Mouse (Mus musculus): ENCODE results near the gene Igdcc3.

Igdcc3 gene

DNA sequence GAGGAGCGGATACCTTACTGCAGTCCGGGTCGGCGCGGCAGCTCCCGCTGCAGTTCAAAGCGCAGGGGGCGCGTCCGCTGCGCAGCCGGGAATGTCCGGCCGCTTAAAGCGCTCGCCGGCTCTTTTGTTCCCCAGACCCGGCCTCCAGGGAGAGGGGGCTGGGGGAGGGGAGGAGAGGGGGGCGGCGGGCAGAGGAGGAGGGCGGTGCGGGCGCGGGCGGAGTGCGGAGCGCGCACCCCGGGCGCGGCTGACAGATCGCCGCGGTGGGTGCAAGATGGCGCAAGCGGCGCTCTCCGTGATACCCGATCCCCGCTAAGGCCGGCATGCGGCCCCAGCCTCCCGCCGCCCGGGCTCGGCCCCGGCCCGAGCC is at the start of gene Igdcc3:
TSS of gene Igdcc3 (plus strand) at position 254 of the 370 bp plus-strand sequence.
- peak; percentile 27 for DNase-seq (ENCODE audit: low spot score)

DNA sequence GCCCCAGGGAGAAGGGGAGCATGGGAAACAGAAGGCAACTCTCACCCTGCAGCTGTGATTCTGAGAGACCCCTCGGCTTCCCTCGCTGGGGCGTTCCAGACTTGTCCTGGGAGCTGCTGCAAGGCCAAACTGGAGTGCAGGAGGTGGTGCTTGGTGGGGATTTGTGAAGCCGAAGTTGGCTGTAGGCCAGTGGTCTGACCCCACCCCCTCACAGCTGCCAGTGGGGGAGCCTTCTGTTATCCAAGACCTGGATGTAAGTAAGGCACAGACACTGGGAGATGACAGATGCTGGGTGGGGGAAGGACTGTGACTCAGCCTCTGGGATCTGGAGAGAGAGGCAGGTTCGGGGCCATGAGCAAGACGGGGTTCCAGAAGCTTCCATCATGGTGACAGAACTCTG is 46.8 kb upstream of the Igdcc3 start:
- peak; percentile 19 for DNase-seq (ENCODE audit: low spot score)

DNA sequence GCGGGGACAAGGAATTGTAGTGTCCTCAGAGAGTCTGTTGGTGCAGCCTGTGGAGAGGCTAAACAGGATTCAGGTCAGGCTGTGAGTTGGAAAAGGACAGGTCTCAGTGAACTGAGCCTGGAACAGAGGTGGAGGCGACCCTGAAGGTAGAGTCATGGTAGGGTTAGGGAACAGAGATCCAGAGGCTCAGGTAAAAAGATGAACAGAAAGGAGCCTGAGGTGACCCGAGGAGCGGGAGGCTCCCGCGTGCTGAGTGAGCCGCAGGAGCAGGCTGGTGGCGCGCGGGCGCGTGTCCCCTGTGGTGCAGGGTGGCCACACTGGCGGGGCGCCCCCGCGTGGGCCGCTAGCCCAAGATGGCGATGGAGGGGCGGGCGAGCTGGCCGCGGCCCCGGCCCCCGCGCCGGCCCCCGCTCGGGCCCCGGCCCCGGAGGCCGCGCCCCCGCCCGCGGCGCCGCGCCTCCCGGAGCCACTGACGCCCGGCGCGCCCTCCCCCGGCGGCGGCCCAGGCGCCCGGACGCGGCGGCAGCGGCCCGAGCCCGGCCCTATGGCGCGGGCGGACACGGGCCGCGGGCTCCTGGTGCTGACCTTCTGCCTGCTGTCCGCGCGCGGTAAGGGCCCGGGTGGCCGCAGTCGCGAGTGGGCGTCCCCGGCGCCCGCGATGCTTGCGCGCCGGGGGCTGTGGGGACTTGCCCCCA is 39.9 kb upstream of the Igdcc3 start, which contains the start of gene Igdcc4:
TSS of gene Igdcc4 (plus strand) at position 496 of the 695 bp plus-strand sequence.
- peak; percentile 29 for DNase-seq (ENCODE audit: low spot score)

DNA sequence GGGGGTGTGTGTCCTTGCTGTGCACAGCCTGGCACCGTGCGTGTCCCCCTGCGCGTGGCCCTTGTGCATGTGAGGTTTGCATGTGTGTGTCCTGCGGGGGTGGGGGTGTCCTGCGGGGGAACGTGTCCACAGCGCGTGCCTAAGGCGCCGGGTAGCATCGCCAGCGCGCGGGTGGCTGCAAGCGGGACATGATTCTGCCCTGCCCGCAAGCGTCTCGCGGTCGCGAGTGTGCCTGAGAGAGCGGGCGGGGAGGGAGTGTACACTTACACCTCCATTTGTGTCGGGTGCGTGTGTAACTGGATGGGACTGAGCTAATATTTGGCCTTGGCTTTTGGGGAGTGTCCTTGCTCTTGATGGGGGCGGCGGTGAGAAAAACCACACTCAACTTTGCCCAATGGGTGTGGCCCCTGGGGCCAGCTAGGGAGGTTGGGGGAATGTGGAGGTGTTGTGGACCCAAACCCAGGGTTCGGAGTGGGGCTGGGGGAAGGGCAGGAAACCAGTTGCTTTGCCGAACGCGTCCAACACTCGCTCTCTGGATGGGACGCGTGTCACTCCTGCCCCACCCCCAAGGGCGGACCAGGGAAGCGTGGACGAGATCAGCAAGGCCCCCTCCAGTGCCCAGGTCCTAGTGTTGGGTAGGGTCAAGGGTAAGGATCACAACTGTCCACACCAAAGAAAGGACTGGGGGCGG is 39.2 kb upstream of the Igdcc3 start:
- peak; percentile 45 for DNase-seq (ENCODE audit: low spot score)

DNA sequence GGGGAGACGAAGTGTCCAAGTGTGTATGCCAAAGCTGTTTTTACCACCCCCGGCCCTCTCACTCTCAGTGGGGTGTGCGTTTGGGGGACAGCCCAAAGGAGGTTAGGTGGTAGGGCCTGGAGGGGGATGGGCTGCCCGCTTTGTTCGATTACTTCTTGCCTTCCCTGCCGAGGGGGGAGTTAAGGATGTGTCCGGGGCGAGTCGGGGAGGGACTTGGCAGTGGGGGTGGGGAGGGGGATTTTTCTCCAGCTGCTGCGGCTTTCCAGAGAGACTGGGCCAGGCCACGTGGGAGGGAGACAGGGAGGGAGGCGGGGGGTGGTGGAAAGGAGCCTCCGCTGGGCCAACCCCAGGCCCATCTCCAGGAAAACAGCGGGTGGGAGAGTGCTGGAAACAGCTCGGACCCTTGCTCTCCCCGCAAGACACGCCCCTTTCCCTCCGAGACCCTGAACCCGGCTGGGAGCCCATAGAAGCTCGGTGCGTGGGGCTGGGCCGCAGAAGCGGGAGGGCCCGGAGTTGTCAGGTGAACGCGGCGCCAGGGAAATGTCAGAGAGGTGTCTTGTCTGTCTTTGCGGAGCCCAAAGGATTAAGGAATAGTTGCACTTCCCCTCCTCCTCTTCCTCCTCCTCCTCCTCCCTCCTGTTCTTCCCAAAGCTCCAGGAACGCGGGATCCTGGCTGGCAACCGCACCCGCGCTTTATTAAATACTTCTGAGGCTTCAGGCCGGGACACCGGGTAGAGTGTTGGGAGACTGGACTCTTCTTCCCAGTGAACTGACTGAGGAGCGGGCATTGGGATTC is 38.4 kb upstream of the Igdcc3 start:
- peak; percentile 37 for DNase-seq (ENCODE audit: low spot score)

DNA sequence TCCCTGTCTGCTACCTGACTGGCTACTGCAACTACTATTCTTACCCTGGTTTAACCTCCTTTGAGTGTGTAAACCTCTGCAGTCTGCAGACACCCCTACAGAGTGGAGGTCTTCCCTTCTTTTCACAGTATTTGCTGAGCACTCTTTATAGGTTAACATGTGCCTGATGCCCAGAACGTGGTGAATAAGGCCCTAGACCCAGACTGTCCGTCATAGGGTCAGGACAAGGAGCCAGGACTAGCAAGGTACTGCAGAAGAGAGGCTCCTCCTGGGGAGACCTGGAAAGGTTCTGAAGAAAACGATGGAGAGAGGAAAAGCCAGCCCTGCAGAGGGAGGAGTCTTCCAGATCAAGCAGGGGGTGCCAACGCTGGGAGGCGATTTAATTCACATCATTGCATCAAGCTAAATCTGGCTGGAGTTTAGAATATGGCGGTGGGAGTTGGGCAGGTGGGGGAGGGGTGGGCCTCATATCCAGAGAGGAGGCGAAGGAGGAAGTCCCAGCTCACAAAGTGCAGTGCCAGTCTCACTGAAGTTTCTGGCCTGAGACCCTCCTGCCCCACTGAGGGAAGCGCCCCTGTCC is 37.7 kb upstream of the Igdcc3 start:
- no peak for DNase-seq (ENCODE audit: low spot score)

DNA sequence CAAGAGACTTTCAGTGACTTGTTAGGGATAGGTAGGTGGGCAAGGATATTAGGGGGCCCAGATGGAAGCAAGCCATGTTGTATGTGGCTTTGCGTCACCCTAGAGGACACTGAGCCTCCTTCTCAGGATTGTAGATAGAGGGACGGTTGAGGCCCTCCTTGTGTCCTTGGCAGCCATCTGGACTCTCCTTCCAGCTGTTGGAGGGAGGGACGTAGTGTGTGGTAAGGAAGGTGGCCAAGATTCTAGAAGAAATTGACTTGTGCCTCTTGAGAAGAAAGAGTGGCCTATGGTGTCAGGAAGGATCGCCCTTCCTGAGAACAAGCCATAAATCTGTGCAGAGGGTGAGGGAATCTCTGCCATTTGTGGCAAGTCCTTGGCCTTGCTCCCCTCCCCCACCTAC is 34.2 kb upstream of the Igdcc3 start:
- DNase-seq (ENCODE audit: low spot score), result no peak

DNA sequence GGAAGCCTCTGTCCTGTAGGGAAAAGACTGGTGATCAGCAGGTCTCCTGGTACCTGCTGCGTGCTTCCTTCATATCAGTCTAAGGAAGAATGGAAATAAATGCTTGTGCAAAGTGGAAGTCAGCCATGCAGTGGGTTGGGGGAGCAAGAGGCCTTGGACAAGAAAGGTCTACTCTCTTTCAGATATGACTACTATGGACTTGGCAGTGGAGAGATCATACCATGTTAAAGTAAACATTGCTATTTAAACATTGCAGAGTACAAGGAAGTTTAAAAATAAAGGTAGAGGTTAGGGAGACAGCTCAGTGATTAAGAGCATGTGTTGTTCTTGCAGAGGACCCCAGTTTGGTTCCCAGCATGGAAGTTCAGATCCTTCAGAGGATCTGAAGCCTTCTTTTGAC is 33.1 kb upstream of the Igdcc3 start:
- no peak for DNase-seq (ENCODE audit: low spot score)

DNA sequence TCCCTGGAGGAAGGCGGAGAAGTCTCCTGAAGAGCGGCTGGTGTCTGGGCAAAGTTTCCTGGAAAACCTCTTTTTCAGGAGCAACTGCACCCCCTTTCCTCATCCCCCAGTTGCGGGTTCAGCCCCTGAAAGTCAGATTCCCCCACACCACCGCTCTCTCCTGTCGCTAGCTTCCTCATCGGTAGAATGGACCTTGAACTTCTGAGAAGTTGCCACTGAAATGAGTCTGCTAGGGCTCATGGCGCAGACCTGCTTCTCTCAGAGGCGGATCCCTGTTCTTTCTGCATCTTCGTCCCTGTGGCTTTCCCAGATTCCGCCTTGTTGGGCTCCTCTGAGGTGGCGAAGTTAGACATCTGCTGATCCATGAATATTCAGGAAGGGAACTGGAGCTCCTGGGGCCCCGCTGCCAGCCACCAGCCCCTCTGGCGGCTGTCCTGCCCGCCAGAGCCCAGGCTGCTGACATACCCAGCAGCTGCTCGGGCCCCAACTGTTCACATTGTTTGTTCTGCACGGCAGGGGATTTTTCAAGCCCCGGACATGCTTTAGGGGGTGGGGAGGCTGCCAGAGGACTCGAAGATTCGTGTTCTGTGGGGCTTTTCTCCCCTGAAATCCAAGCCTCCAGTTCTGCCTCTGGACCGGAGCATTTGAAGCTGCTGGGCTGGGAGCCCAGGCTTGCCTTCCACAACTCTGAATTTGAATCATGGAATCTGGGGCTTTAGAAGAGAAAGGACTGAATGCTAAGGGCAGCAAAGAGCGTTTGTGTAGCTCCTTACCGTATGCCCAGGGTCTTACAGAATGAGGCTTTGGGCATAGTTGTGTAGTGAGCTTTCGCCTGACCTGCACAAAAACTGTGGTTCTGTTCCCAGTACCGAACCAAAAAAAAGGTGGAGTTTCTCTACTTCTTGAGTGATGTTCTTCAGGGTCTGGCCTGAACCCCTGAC is 31.6 kb upstream of the Igdcc3 start:
- no peak for DNase-seq (ENCODE audit: low spot score)

DNA sequence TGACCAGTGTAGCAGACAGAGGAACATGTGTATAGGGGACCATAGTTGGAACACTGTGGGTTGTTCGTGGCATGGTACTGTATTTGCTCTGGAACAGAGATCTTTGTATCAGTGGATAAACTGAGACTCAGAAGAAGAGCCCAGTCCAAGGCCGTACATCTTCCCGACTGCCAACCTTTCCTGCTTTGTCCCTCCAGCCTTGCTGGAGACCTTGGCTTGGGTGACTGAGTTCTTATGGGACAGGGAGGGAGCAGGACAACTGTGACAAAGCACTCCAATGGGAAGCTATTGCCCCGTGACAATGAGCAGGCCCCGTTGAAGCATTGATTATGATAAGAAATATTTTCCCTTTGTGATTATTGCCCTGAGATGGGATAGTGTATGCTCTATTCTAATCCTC is 29.3 kb upstream of the Igdcc3 start:
- no peak for DNase-seq (ENCODE audit: low spot score)

DNA sequence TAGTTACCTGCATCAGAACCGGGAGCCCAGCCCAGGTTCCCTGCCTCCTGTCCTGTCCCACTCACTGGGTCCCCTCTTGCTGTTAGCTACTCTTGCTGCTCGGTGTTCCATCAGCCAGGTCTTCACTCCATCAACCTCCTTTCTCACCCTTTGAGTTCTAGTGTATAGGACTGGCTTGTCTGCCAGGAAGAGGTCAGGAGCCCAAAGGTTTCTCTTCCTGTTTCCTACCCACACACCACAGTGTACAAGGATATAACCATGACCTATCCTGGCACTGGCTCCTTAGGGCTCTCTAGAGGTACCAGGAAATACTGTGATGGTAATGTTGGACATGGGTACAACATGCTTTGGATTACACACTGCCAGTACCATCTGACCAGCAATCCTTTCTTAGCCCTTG is 27.3 kb upstream of the Igdcc3 start:
- no peak for DNase-seq (ENCODE audit: low spot score)

DNA sequence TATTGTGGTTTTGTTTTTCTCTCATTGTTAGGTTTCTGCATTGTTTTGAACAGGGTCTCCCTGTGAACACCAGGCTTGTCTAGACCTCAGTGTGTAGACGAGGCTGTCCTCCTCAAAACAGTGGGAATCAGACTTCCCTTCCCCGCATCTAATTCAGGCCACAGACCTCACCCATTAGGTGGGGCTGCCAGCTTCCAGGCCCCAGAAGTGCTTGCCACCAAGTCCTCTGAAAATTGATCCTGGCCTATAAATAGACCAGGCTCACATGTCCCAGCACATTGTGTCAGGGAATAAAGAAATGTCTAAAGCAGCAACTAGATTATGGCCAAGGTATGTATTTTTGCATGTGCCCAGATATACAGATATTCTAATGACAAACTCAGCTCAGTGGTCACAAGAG is 25.1 kb upstream of the Igdcc3 start:
- no peak for DNase-seq (ENCODE audit: low spot score)

DNA sequence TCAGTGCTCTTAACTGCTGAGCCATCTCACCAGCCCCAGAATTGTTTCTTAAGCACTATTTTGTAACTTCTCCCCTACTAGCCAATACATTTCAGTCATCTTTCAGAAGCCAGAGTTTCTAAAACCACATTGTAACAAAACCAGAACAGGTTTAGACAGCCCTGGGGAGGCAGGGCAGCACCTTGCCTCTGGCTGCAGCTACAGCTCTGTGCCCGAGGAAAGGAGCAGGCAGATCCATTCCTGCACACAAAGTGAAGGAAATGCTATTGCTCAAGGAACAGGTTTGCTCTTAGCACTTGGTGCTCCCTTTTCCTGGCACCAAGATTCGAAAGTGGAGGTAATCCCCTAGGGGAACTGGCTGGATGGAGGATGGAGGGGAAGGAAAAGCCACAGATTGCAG is 23.5 kb upstream of the Igdcc3 start:
- no peak for DNase-seq (ENCODE audit: low spot score)

DNA sequence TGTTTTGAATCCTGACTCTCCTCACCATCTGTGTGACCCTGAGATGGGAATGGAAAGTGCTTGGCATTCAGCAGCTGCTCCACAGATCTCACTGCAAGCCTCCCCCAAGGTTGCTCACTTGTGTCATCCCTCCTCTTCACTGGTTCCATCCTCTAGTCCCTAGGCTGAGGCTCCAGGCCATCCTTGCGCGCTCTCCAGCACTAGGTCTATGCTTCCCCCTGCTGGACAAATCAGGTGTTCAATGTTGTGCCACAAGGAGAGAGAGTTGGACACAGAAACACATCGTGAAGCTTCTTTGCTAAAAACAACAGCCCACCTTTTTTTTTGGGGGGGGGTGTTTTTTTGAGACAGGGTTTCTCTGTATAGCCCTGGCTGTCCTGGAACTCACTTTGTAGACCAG is 20.1 kb upstream of the Igdcc3 start:
- peak; percentile 68 for DNase-seq (ENCODE audit: low spot score)

DNA sequence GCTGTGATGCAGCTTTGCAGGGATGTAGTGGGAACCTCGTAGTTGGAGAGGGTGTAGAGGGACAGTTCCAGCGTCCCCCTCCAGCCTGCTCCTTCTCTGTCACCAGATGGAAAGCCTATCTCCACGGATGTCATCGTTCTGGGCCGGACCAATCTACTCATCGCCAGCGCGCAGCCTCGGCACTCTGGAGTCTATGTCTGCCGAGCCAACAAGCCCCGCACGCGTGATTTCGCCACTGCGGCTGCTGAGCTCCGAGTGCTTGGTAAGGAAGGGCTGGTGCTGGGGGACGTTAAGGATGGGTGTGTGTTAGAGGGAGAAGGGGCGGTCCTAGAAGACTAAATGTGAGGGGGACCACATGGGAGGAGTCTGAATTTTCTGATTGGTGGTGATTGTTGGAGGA is 18.4 kb upstream of the Igdcc3 start:
- no peak for DNase-seq (ENCODE audit: low spot score)

DNA sequence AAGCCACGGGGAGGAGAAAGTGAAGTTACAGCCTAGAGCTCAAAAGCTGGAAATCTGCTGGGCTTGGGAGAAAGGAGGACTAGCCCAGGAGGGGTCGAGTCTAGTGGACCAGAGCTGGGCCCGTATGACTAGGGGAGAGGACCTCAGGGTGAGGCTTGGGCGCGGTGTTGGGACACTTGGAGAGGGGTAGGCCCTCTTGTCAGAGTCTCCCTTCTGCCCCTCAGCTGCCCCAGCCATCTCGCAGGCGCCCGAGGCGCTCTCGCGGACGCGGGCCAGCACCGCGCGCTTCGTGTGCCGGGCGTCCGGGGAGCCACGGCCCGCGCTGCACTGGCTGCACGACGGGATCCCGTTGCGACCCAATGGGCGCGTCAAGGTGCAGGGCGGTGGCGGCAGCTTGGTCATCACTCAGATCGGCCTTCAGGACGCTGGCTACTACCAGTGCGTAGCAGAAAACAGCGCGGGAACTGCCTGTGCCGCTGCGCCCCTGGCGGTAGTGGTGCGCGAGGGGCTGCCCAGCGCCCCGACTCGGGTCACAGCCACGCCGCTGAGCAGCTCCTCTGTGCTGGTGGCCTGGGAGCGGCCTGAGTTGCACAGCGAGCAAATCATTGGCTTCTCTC is 17.3 kb upstream of the Igdcc3 start:
- no peak for DNase-seq (ENCODE audit: low spot score)

DNA sequence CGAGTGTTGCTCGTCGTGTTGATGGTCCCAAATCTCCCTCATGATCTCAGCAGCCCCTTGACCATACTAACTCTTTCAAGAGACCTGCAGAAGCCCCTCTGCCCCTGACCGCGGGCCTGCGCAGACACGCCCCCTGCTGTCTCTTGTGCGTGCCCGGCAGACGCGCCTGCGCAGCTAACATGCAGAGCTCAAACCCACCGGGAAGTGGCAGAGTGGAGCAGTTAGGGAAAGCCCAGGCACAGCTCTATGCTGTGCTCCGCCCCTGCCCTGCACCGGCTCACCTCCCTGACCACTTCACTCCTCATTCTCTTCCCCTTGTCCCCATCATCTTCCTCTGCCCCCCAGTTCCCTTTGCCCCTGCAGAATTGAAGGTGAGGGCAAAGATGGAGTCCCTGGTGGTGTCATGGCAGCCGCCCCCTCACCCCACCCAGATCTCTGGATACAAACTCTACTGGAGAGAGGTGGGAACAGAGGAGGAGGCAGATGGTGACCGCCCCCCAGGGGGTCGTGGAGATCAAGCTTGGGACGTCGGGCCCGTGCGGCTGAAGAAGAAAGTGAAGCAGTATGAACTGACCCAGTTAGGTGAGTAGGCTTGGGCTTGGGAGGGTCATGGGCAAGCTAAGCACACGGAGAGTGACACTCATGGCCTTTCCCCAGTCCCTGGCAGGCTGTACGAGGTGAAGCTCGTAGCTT is 12.7 kb upstream of the Igdcc3 start:
- no peak for DNase-seq (ENCODE audit: low spot score)

DNA sequence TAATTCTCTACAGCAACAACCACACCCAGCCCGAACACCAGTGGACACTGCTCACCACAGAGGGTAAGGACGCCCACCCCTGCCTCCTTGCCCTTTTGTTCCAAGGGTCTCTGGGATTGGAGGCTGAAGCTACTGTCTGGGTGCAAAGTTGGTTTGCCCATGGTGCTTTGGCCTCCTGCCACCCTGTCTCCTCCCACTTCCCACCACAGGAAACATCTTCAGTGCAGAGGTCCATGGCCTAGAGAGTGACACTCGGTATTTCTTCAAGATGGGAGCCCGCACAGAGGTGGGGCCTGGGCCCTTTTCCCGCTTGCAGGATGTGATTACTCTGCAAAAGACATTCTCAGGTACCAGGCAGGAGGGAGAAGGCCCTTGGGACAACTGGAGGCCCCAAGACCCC is 9.3 kb upstream of the Igdcc3 start:
- DNase-seq (ENCODE audit: low spot score), result no peak

DNA sequence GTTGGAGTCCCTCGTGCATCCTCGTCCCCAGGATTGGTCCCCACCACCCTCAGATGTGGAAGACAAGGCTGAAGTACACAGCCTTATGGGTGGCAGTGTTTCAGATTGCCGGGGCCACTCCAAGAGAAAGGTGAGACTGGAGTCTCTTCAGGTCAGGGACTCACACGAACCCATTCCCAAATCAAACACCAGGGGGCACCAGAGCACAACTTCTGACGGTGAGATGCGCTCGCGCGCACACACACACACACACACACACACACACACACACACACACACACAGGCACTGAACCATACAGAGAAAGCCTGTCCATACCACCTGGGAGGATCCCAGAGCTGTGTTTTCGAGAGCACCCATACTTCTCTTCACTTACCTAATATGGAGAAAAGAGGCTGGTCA is 7.2 kb upstream of the Igdcc3 start:
- DNase-seq (ENCODE audit: low spot score), result peak; percentile 74

DNA sequence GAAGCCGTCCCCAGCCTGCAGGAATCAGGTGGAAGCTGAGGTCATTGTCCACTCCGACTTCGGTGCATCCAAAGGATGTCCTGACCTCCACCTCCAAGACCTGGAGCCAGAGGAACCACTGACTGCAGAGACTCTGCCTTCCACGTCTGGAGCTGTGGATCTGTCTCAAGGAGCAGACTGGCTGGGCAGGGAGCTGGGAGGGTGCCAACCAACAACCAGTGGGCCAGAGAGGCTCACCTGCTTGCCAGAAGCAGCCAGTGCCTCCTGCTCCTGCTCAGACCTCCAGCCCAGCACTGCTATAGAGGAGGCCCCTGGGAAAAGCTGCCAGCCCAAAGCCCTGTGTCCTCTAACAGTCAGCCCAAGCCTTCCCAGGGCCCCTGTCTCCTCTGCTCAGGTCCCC is 5.9 kb upstream of the Igdcc3 start:
- DNase-seq (ENCODE audit: low spot score), result no peak

DNA sequence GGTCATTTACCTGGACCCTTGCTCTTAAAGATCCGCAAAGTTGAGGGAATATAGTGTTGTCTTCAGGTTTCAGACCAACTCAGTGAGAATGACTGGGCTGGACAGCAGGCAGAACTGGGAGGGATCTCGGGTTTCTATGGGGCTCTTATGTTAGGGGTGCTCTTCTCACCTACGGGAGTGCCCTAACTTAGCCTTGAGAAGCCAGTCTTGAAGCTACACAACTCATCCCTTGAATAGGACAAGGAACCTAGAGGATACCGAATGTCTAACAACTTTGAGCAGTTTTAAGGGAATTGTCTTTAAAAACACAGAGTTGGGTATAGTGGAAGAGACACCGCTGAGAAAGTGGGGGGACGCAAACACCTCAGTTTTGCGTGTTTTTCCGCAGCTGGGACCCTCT is 498 bp upstream of the Igdcc3 start:
- DNase-seq (ENCODE audit: low spot score), result no peak

Data from urinary bladder, postnatal 25 days (tissue).